Mouse (Mus musculus): Measurements from ENCODE around the gene 1110065P20Rik.

DNA sequence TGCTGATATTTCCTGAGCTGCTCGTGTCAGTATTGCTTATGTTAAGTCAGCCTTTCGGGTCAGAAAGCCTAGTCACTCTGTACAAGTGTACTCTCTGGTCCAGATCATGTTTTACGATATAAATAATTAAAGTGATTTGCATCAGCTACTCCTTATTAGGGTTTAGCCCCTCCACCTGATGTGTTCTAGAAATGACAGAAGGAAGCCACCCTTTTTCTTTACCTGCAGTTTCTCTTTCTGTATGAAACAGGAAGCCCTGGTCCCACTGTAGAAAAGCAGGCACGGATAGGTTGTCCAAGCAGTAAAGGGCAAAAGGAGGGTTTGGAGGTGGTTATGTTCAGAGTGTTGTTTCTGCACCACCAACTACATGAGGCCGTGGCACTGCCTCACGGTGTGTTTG lies 47.6 kb downstream of the 1110065P20Rik start:
- TF ChIP-seq GATA1 (IDR thresholded peaks at IDR 0.05; ENCODE audit: low read length) (no peak), TAL1 (IDR thresholded peaks at IDR 0.05; ENCODE audit: low read length) (no peak)
